Mouse (Mus musculus): ENCODE measurements around the gene Clic6. TPM values are rescaled to one million over a fixed set of nuclear protein-coding genes. Genes with fewer than 3 reads are reported as not detected.

Gene Clic6
- total RNA-seq (2022): under 1 TPM; 0.17 to 0.55 (median 0.32) TPM

- DNase-seq: no peak
Measured at GRCm38 (mm10) chr16:92485436-92485835, at the start of gene Clic6. Gene Clic6 (plus strand): TSS chr16:92485736.

- no peak for DNase-seq
Measured at GRCm38 (mm10) chr16:92439775-92440174, 45.8 kb upstream of the Clic6 start.

GRCm38 (mm10) chr16:92440229-92440628, 45.3 kb upstream of the Clic6 start:
- no peak for DNase-seq

DNA sequence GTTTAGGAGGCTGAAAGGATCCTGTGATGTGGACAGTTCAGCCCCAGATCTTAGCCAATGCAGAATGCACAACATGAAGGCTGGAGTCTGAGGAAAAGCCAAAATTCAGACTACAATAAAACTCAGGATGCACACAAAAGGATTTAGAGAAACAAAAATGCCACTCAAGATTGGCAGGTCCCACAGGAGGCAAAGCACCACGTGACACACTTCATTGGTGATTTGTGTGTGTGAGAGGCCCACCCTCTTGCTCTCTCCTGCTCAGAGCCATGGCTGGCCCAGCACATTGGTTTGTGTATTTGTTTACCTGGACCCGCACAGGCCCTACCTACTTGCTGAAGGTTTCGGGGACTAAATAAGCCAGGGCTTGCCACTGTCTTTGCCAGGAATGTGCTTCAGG, 44.3 kb upstream of the Clic6 start:
- DNase-seq: no peak

DNA sequence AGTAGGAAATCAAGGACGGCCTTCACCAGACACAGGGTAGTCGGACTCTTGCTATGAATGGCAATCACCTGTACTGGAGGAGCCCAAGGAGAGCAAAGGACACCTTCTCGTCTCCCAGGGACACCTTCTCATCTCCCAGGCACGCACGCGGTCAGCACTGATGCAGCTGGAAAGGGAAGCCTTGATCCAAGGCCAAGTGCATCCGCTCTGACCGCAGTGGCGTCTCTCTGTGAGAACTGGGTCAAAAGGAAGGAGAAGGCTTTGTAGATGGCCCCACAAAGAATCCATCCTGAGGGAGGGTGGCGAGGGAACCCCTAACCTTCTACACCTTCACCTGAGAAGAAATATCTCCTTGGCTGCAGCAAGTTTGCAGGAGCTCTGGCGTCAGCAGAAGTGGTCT, 43.4 kb upstream of the Clic6 start:
- DNase-seq: no peak

DNA sequence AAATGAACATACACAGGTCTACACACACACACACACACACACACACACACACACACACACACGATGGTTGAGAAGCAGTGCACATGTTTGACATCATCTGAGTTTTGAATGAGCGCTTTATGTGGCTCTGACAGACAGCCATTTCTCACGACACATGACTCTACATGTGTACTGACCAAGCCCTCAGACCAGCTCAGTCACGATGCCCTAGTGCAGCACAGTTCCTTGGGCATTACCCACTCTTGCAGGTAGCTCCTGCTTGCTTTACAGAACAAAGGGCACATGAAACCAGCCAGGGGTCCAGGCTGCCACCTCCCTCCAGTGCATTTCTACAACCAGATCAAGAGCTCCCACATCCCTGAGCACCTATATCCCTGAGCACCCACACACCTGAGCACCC, 42.6 kb upstream of the Clic6 start:
- DNase-seq: no peak

DNA sequence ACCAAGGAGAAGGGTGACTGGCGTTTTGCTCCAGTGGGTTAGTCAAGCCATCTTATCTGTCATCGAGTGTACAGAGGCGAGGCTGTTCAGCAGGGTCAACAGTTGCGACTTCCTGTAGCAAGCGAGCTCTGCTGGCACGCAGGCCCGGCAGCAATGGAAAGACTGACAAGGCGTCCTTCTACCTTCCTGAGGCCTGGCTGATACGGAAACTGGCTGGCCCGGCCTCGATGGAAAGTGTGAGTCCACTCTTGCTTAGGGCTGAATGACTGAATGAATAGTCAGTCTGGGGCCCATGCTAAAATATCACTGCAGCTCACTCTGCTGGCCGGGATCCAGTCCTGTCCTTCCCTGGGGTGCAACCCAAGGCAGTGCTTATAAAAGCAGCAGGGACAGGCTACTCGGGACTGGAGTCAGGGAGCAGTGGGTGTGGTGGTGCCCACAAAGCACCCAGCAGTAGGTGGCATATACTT, 41.9 kb upstream of the Clic6 start:
- peak; percentile 66 for DNase-seq

- DNase-seq: no peak
Measured at GRCm38 (mm10) chr16:92445377-92445776, 40.2 kb upstream of the Clic6 start.

DNA sequence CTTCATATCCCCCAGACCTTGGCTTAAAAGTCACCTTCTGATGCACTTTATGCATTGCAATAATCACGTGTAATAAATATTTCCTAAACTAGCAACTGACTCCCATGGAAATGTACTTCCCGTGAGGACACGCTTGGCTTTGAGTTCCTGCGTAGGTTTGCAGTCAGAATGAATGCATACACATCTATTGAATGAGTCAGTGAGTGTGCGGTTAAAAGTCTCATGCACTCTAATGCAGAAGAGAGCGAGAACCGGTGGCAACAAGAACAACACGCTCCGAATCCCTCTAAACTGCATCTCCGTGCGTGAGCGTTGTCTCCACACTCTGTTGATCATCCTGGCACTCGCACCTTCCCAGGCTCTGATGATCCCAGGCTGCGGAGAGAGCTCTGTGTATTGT, 36.5 kb upstream of the Clic6 start:
- no peak for DNase-seq

DNA sequence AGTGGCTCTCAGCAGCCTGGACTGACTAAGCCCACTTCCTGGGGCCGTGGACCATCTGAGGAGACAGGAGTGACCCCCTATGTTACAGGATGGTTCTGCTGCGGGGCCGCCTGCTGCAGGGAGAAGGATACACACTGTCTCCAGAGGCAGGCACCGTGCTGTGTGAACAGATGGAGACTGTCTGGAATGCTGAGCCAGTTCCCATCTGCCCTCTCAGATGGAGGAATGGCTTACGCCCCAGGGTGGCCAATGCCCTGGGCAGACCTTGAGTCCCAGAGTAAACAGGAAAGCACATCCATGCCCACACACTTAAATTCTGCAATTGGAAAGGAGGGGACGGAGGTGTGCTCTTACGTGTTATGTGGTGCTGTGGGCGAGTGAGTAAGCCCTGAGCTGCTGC, 35.2 kb upstream of the Clic6 start:
- no peak for DNase-seq

GRCm38 (mm10) chr16:92451516-92452072, 33.9 kb upstream of the Clic6 start:
- DNase-seq: no peak

- DNase-seq: no peak
Measured at GRCm38 (mm10) chr16:92452609-92453008, 32.9 kb upstream of the Clic6 start.

GRCm38 (mm10) chr16:92454002-92454401, 31.5 kb upstream of the Clic6 start:
- no peak for DNase-seq

GRCm38 (mm10) chr16:92454495-92454894, 31.0 kb upstream of the Clic6 start:
- DNase-seq: no peak

DNA sequence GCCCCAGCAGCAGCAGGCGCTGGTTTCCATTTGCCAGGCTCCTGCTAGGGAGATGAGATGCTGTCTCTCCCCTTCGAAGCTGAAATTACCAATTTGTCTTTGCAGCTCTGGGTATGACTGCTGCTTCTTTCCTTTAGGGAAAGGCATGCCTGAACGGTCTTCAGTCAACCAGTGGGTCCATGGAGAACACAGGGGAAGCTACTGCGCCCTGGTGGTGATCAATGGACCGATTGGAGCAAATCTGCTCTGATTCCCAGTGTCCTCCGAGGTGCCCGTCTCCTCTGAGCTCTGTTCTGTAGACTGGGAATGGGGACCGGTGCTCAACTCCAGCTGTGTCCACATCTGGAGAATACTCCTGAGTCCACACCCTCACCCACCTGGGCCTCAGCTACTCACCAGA, 30.0 kb upstream of the Clic6 start:
- no peak for DNase-seq

GRCm38 (mm10) chr16:92455969-92456368, 29.6 kb upstream of the Clic6 start:
- DNase-seq: no peak

- peak; percentile 27 for DNase-seq
Measured at GRCm38 (mm10) chr16:92457594-92457993, 27.9 kb upstream of the Clic6 start.

DNA sequence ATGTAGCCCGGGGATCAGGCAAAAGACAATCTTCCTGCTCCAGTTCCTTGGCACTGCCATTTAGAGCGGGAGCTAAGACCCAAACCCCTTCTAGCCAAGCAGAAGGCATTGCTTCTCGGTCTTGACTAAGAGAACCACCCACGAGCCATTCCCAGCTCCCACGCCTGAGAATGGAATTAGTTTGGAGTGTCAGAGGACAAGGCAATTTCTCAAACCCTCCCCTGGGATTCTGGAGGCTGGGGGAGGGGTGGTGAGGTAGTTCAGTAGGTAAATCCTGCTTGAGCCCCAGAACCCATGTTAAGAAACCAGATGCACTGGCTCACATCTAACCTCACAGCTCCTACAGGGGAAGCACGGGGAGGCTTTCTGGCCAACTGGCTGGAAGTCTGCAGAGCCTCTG, 24.1 kb upstream of the Clic6 start:
- no peak for DNase-seq

DNA sequence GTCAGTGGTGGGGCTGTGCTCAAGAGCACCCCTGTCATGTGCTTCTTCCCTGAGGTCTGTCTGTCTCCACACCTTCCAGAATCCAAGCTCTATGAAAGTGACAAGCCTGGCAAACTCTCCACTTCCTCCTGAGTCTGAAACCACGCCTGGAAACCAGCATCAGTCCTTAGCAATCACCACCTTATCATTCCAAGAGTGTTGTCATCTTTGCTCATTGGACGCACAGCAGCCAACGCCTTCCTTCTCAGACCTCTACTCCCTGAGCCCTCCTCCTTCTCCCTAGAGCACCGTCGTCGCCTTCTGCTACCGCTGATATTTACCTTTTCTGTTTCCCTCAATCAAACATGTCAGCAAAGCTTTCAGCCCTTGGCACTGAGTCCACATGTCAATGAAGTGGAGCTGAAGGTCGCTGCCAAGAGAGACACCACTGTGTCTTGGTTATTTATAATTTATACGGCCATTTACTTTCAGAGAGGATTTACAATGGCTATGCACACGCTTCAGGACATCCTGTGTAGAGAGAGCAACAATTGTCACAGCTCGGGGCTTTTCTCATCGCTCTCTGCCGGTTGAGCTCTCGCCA, 21.1 kb upstream of the Clic6 start:
- no peak for DNase-seq

- DNase-seq: no peak
Measured at GRCm38 (mm10) chr16:92465226-92465625, 20.3 kb upstream of the Clic6 start.

DNA sequence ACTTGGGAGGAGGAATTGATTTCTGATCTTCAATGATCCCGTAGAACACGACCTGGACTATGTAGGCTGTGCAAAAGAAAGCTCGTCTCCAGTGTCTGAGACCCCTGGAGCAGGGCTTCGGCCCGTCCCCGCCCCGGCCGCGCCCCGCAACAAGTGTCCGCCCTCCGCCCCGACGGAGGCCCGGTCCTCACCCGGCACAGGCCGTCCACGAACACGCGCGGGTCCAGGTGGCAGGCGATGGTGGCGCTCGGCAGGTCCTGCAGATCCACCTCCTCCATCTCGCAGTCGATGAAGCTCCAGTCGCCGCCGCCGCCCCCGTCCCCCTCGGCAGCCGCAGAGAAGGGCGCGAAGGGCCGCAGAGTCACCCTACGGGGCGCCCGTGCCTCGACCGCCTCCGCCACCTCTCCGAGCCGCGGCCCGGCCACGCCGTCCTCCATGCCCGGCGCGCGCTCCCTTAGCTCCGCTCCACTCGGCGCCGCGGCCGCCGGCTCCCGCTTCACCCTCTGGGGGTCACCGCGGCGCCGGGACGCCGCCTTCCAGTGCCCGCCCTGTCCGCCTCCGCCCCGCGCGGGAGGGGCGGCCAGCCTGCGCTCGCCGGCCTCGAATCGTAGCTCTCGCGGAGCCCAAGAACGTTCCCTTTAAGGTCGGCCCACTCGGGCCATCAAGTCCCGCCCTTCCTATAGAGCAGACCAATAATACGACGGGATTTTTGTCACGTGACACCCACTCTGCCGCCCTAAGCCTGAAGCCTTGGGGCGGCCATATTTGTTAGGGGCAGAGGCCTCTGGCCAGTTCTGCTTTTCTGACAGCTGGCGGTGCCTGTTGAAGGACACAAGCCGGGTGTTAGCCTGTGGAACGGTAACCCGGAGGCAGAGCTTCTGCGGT, 19.7 kb upstream of the Clic6 start:
- DNase-seq: peak; percentile 97

- DNase-seq: no peak
Measured at GRCm38 (mm10) chr16:92467041-92467440, 18.5 kb upstream of the Clic6 start.

- no peak for DNase-seq
Measured at GRCm38 (mm10) chr16:92468459-92468858, 17.1 kb upstream of the Clic6 start.

DNA sequence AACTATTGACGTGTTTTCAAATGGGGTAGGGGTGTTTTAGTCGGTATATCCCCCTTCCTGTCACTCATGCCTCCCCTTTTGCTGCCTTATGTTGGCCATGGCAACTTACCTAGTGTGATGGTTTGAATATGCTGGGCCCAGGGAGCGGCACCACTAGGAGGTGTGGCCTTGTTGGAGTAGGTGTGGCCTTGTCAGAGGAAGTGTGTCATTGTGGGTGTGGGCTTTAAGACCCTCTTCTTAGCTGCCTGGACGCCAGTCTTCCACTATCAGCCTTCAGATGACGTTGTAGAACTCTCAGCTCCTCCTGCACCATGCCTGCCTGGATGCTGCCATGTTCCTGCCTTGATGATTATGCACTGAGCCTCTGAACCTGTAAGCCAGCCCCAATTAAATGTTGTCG, 14.8 kb upstream of the Clic6 start, which contains the start of gene Rcan1:
Gene Rcan1, minus strand, starts transcription at position 162 of the 400 bp plus-strand sequence.
- no peak for DNase-seq
